Comparison of ENCODE assay signal across 26 mouse cellular contexts in the genomic region with DNA sequence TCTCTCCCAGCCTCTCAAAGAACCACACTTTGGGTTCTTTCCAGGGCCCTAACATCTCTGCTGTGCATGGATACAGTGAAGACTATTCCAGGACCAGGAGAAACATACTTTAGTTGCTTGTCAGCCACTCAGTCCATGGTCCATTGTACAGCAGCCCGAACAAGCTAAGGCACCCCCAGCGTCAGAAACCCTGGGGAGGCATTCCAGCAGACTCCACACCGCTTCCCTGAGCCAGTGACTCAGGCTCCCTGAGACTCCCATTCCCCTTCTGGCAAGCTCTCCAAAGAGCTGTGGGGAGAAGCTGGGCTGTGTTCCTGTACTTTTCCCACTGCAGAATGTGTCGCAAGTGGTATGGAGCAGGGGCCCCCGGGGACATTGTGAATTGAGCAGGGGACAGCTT.
DNase-seq lines count a peak whose midpoint lies in the region; ATAC-seq lines count a peak whose summit lies in the region.
"Had no signal": no experiment of that assay in that cellular context is flagged by ENCODE, and none has a peak within 500 bp of the region (broad histone marks: within the 10 kb centered on the region; RNA-seq: fewer than 3 reads in every experiment).

No protein-coding gene starts in this region.

- no peak for ATAC-seq in forebrain, embryonic 12.5 days (ENCODE audit: low FRiP score)
- ATAC-seq in midbrain, embryonic 13.5 days, result no peak
- ATAC-seq: CD4-positive, CD25-positive, alpha-beta regulatory T cell, adult 4 months; forebrain, embryonic 15.5 days; hindbrain, embryonic 16.5 days; intestine, embryonic 15.5 days had no signal

- 88% methylated on average over 5 of the region's 5 CpGs for WGBS in forebrain, embryonic 10.5 days
- WGBS in forebrain, embryonic 12.5 days, result 85% methylated on average over 5 of the region's 5 CpGs
- WGBS in midbrain, embryonic 13.5 days, result 82% methylated on average over 5 of the region's 5 CpGs

- no peak overlapping the region for H3K4me3 ChIP-seq in forebrain, embryonic 10.5 days
- H3K4me3 ChIP-seq in forebrain, embryonic 12.5 days (replicated peaks), result no peak overlapping the region
- H3K4me3 ChIP-seq in midbrain, embryonic 13.5 days (replicated peaks), result no peak overlapping the region
- H3K4me3 ChIP-seq: embryonic facial prominence, embryonic 12.5 days; embryonic facial prominence, embryonic 15.5 days; erythroblast, embryonic 14.5 days; forebrain, embryonic 15.5 days; gastrocnemius, adult 2 months; hindbrain, embryonic 10.5 days; hindbrain, embryonic 13.5 days; intestine, embryonic 15.5 days had no signal

- no peaks in the 10 kb centered on the region for H3K36me3 ChIP-seq in forebrain, embryonic 10.5 days (replicated peaks)
- H3K36me3 ChIP-seq in forebrain, embryonic 12.5 days (replicated peaks), result no peaks in the 10 kb centered on the region
- no peaks in the 10 kb centered on the region for H3K36me3 ChIP-seq in midbrain, embryonic 13.5 days
- H3K36me3 ChIP-seq: embryonic facial prominence, embryonic 12.5 days; embryonic facial prominence, embryonic 15.5 days; forebrain, embryonic 15.5 days; hindbrain, embryonic 10.5 days; hindbrain, embryonic 13.5 days; intestine, embryonic 15.5 days had no signal

- no peak overlapping the region for H3K4me2 ChIP-seq in forebrain, embryonic 12.5 days
- H3K4me2 ChIP-seq in midbrain, embryonic 13.5 days (replicated peaks), result no peak overlapping the region
- H3K4me2 ChIP-seq: embryonic facial prominence, embryonic 12.5 days; embryonic facial prominence, embryonic 15.5 days; forebrain, embryonic 15.5 days; heart, embryonic 11.5 days; hindbrain, embryonic 13.5 days; intestine, embryonic 15.5 days had no signal

- no peaks in the 10 kb centered on the region for H3K9me3 ChIP-seq in forebrain, embryonic 10.5 days
- no peaks in the 10 kb centered on the region for H3K9me3 ChIP-seq in forebrain, embryonic 12.5 days
- H3K9me3 ChIP-seq in midbrain, embryonic 13.5 days, result no peaks in the 10 kb centered on the region
- H3K9me3 ChIP-seq: embryonic facial prominence, embryonic 12.5 days; embryonic facial prominence, embryonic 15.5 days; forebrain, embryonic 15.5 days; hindbrain, embryonic 10.5 days; hindbrain, embryonic 13.5 days; intestine, embryonic 15.5 days had no signal

- peak overlapping the region; percentile 85; the same call in 1 of the 2 replicates for H3K27ac ChIP-seq in forebrain, embryonic 10.5 days
- H3K27ac ChIP-seq in forebrain, embryonic 12.5 days, result no peak overlapping the region
- no peak overlapping the region for H3K27ac ChIP-seq in midbrain, embryonic 13.5 days
- H3K27ac ChIP-seq: embryonic facial prominence, embryonic 12.5 days; embryonic facial prominence, embryonic 15.5 days; gastrocnemius, adult 2 months; hindbrain, embryonic 10.5 days; hindbrain, embryonic 13.5 days; intestine, embryonic 15.5 days had no signal

- H3K9ac ChIP-seq in forebrain, embryonic 12.5 days, result no peak overlapping the region
- H3K9ac ChIP-seq in midbrain, embryonic 13.5 days (replicated peaks), result no peak overlapping the region
- H3K9ac ChIP-seq: embryonic facial prominence, embryonic 12.5 days; embryonic facial prominence, embryonic 15.5 days; forebrain, embryonic 15.5 days; hindbrain, embryonic 13.5 days; intestine, embryonic 15.5 days had no signal

- peaks cover 29% of the 10 kb centered on the region for H3K4me1 ChIP-seq in forebrain, embryonic 10.5 days
- H3K4me1 ChIP-seq in forebrain, embryonic 12.5 days, result peaks cover 18% of the 10 kb centered on the region
- peaks cover 4% of the 10 kb centered on the region for H3K4me1 ChIP-seq in midbrain, embryonic 13.5 days (replicated peaks)
- H3K4me1 ChIP-seq: intestine, embryonic 15.5 days had no signal

- H3K27me3 ChIP-seq in forebrain, embryonic 10.5 days (ENCODE audit: poor library complexity, severe bottlenecking), result peaks cover 7% of the 10 kb centered on the region
- H3K27me3 ChIP-seq in forebrain, embryonic 12.5 days, result peaks cover 4% of the 10 kb centered on the region; the same call in 1 of the 2 replicates
- H3K27me3 ChIP-seq in midbrain, embryonic 13.5 days, result no peaks in the 10 kb centered on the region
- H3K27me3 ChIP-seq: embryonic facial prominence, embryonic 12.5 days; forebrain, embryonic 15.5 days; hindbrain, embryonic 13.5 days; intestine, embryonic 15.5 days had no signal

- DNase-seq in forebrain, embryonic 10.5 days (ENCODE audit: extremely low spot score, low spot score), result no peak
- peak; percentile 25 for DNase-seq in 3T3-L1 (ENCODE audit: low read depth, low spot score)
- peak; percentile 88 for DNase-seq in NIH3T3 (ENCODE audit: low read depth)
- DNase-seq in fibroblast of lung, adult 2 months (ENCODE audit: low read depth), result peak; percentile 50
- no peak for DNase-seq in spleen, postnatal 36 days (ENCODE audit: low spot score in 2 of 2)
- DNase-seq: adrenal gland, adult 2 months; adrenal gland, postnatal 36 days; cerebellum, adult 18-20 months; cerebellum, adult 9-10 months; cerebellum, postnatal 14 days; gastrocnemius, adult 2 months; gastrocnemius, postnatal 14 days; heart, adult 11 months; kidney, adult 11 months had no signal

Comparison
In these comparisons a context has a peak if more than half of its experiments do, and no peak if none do; other contexts are left out.
1. DNase-seq: peak in 3T3-L1 (single experiment), NIH3T3 (single experiment) and fibroblast of lung, adult 2 months (single experiment); none in forebrain, embryonic 10.5 days (single experiment) and spleen, postnatal 36 days (0 of 2).